Mouse (Mus musculus) skeletal muscle tissue, postnatal 0 days (tissue): Measurements from ENCODE around the gene Gtf2ird1. TPM values are rescaled to one million over a fixed set of nuclear protein-coding genes. Genes with fewer than 3 reads are reported as not detected.

Experiments
- microRNA-seq, 2 experiments: library from miRNA; unstranded; fragments of <30 nt; microRNA quantifications; one replicate each; pipeline ENCODE4; 2016
- polyA plus RNA-seq: library from polyadenylated mRNA; unstranded; fragments of >200 nt; fragmentation: Nextera tagmentation; extraction: Ambion mirVana; gene quantifications from 2 replicates; pipeline ENCODE4 v1.2.1, GENCODE M21; 2015

Gene Gtf2ird1
- polyA plus RNA-seq = 29.4 and 29.8 TPM in 2 replicates

DNA sequence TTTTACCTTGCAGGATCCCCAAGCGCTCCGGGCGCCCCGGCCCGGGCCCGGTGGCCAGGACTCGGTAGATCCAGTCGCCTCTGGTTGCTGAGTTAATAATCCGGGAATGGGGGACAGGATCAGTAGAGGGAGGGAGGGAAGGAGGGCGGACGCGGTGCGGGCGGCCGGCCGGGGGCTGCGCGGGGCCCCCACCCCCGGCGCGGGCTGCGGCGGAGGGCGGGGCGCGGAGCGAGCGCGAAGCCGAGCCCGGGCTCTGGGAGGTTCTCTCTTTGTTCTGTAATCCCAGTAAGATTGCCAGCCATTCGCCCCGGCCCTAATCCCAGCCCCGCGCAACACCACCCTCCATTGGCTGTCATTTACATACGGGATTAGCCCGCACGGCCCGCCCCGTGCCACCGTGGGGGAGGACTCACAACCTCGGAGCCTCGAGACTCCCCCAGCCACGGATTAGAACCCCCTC, at the start of gene Gtf2ird1:
Gtf2ird1 (minus strand) TSS at position 214 of the 460 bp plus-strand sequence.

DNA sequence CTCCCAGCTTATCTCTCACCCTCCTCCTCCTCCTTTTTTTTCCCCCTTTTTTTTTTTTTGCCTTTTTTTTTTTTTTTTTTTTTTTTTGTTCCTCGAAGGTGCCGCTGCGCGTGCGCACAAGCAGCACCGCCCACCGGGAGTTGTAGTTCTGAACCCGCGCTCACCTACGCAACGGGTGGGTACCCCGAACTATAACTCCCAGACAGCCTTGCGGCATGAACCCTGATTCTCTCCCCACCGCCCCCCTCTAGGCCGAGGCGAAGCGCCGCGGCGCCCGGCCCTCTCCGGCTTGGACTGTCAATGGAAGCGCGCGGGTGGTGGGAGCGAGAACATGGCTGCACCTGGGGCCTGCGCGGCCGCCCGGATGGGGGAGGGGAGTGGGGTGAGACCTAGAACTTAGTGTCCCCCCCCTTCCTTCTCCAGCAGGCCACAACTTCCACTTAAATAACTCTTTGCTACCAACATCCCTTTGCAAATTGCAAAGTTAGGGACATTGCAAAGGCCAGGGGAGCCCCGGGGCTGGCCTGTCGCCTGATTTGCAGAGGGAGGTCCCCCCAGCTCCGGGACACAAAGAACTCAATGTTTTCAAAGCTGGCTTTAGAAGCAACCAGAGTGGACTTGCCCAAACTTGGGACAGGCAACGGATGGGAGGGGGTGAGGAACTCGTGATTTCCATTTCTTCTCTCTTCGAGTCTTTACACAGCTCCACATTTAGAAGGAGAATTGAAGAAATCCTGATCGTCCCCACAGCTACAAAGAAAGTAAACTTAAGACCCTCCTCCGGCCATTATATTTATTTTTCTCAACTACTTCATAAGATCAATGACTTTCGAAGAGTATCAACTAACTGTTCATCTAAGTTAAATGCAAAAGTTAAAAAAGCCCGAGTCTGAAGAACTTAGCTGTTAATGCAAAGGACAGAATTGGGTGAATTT, 141.6 kb downstream of the Gtf2ird1 start, which contains the start of gene Gtf2i:
Gtf2i (minus strand) TSS at position 73 of the 935 bp plus-strand sequence.

Small RNAs within 50 kb of the gene (microRNA-seq; reads per million reads assigned to microRNA genes)
- gene Gm26340 (0 reads per million in 2 experiments), gene Mir3965 (0 reads per million in 2 experiments)

Other genes with a start within 250 kb of the Gtf2ird1 start
- gene Ncf1, start 227.1 kb downstream of the Gtf2ird1 start, polyA plus RNA-seq = 3.9 and 5.2 TPM in 2 replicates
- gene Gtf2i, start 142.0 kb downstream of the Gtf2ird1 start, polyA plus RNA-seq = 69.2 and 73.2 TPM in 2 replicates
- 0.81 and 1.0 TPM in 2 replicates for gene Clip2, start 95.7 kb upstream of the Gtf2ird1 start, polyA plus RNA-seq
- not detected in 2 replicates for gene Syna, start 103.5 kb upstream of the Gtf2ird1 start, polyA plus RNA-seq
- 56.0 and 70.7 TPM in 2 replicates for gene Rfc2, start 124.7 kb upstream of the Gtf2ird1 start, polyA plus RNA-seq
- gene Lat2, start 158.3 kb upstream of the Gtf2ird1 start, polyA plus RNA-seq = 8.4 and 9.7 TPM in 2 replicates
- 199 and 204 TPM in 2 replicates for gene Eif4h, start 182.8 kb upstream of the Gtf2ird1 start, polyA plus RNA-seq
- gene Limk1, start 231.9 kb upstream of the Gtf2ird1 start, polyA plus RNA-seq = 1.8 and 2.3 TPM in 2 replicates